Mouse (Mus musculus) stomach, postnatal 0 days (tissue): Measurements from ENCODE around the gene Wdr24.

Experiments used
- CTCF ChIP-seq: IDR thresholded peaks from 2 replicates; pipeline ENCODE4 v1.5.1; 2016; ENCODE audit warnings: antibody characterized with exemption, low read depth, mild to moderate bottlenecking, moderate library complexity
- EP300 ChIP-seq: optimal IDR thresholded peaks from 2 replicates; pipeline ENCODE3; 2016; ENCODE audit warnings: antibody characterized with exemption

DNA sequence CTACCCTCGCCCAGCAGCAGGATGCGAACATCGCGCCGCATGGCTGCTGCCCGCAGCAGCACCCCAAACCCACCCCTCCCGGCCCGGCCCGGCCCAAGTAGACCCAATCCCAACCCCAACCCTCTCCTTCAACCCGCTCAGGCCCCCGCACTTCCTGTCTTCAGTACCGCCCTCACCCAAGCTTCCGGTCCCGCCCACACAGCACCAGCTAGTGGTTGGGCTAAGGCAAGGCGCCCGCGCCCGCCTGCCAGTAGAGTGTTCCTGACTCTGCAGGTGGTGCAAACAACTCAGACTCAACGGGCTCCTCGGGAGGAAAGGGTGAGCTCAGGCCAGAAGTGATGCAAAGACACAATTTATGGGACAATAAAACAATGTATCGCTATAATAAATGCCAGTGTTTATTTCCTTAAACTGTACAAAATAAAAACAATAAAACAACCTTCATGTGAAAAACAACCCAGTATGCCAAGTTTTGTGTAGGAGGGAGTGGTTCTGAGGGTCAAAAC, 21.0 kb downstream of the Wdr24 start, which contains the start of gene Rhot2:
- TF ChIP-seq CTCF (peak; percentile 83), EP300 (no peak)
